Mouse (Mus musculus): ENCODE measurements at regions not wholly inside any gene's neighbourhood (a gene's known extent, or its start where the extent isn't known, plus 50 kb on each side); places are given as distances from the start of the nearest gene placed in this dataset.
A peak's percentile ranks its signal among the peaks of the same experiment; 100 is the strongest.

GRCm38 (mm10) chr3:52562816-52563215 is 294.7 kb downstream of the Foxo1 start:
- DNase-seq (ENCODE audit: extremely low spot score in 1 of 2, low spot score in 1 of 2), result no peak

DNA sequence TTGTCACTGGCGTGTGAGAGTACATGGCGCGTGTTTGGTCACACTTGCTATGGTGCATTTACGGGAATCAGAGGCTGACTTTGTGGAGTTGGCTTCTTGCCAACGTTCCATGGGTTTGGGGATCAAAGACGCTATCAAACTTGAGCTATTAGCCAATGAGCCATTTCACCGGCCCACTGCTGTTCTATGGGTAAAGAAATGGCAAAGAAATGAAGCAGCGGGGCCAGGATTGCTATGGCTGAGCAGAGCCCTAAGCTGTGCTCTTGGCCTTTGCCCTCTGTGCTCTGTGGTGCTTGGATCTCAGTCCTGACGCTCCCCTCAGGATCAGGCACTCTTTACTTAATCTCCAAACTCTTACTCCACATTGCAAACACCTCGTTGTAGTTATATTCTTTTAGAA is 291.3 kb downstream of the Foxo1 start:
- DNase-seq (ENCODE audit: extremely low spot score in 1 of 2, low spot score in 1 of 2), result no peak

DNA sequence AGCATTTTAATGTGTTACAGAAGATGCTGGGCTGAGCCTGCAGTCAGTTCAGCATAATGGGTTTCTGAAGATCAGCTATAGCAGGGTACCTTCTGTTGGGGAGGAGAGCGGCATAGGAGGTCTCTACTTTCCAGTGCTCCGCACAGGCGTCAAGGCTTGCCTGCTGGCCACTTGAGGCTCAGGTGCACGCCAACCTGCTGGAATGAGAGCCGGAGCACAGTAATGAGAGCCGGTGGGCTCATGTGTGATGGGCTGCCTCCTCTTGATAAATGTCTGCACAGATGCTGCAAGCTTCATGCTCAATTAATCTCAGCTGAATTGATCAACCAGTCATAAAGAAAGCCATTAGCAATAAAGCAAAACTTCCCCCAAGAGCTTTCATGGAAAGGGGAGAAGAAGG is 290.6 kb downstream of the Foxo1 start:
- no peak for DNase-seq (ENCODE audit: extremely low spot score in 1 of 2, low spot score in 1 of 2)

DNA sequence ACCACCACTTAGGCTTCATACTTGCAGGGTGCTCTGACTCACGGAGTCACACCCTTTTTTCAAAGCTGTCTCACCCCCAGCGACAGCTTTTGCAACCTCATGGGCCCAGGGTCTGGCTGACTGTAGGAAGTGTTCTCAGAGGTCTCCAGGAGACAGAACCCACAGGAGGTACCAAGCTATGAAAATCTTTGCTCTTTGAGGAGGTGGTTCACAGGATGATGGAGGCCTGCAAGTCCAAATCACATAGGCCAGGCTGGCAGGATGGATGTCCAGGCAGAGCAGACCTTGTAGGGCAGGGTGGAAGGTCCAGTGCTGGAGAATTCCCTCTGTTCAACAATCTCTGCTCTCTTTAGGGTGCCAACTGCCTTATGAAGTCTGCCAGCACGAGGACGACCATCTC is 289.2 kb downstream of the Foxo1 start:
- DNase-seq (ENCODE audit: extremely low spot score in 1 of 2, low spot score in 1 of 2), result no peak

GRCm38 (mm10) chr3:52555038-52555437 is 286.9 kb downstream of the Foxo1 start:
- no peak for DNase-seq (ENCODE audit: extremely low spot score in 1 of 2, low spot score in 1 of 2)

DNA sequence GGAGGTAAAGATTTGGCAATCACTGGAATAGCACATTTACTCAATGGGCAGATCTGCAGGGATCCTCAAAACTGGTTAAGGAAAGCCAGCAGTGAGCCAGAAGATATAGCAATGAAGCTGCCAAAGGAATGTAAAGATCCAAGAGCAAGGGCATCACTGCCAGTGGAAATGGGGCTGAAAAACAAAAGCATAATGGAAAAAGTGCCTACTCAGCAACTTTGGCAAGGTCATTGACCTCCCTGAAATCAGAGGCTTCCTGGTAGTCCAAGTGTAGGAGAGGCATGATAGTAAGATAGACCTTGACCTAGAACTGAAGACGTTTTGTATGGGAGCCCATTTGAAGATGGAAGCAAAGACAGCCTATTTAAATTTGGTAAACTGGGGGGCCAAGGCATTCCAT is 286.4 kb downstream of the Foxo1 start:
- DNase-seq (ENCODE audit: extremely low spot score in 1 of 2, low spot score in 1 of 2), result no peak

DNA sequence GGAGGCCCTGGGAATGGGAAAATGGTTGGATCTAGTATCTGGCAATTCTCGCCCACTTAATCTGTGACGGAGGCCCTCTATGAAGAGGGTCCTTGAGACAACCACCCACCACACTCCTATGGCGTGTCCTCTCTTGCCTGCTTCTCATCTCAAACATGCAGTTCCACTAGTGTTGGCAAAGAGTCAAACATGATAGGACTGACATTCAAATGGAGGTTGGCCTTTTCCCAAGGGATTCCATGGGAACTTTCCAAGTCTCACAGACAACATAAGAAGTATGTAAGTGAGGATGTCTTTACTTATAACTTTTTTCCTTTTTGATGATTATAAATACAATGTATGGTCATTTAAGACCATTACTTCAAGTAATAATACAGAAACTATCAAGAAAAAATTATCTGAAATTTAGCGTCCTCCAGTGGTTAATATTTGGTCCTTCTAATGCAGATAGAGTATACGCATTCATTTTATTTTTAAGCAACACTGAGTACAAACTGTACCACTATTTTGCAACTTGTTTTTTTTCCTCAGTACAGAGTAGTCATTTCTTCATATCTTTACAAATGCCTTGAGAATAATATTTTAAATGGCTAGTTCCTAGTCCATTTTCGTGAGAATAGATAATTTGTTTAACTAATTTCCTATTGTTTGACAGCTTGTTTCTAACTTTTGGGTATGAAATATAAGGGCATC is 280.2 kb downstream of the Foxo1 start:
- no peak for DNase-seq (ENCODE audit: extremely low spot score in 1 of 2, low spot score in 1 of 2)

DNA sequence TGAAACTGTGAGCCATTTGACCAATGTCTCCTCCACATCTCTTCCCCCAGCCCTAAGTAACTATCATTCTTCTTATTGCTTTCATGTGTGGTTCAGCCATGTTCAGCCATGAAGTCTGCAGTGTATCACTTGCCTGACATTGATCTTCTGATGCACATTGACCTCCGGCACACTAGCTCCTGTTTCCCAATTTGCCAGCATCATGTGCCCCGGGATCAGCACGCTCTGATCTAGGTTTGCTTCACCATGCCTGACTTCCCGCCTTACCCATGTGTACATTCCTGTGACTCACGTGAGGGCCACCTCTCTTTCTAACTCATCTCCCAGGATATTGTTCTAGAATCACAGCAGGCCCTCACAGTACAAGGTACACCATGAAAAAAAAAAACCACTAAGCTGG is 277.9 kb downstream of the Foxo1 start:
- DNase-seq (ENCODE audit: extremely low spot score in 1 of 2, low spot score in 1 of 2), result no peak

- no peak for DNase-seq (ENCODE audit: extremely low spot score in 1 of 2, low spot score in 1 of 2)
Observed at GRCm38 (mm10) chr3:52543006-52543405, 274.9 kb downstream of the Foxo1 start.

GRCm38 (mm10) chr3:52540862-52541380 is 272.8 kb downstream of the Foxo1 start:
- no peak for DNase-seq (ENCODE audit: extremely low spot score in 1 of 2, low spot score in 1 of 2)

GRCm38 (mm10) chr3:52539813-52540378 is 271.8 kb downstream of the Foxo1 start:
- no peak for DNase-seq (ENCODE audit: extremely low spot score in 1 of 2, low spot score in 1 of 2)

- DNase-seq (ENCODE audit: extremely low spot score in 1 of 2, low spot score in 1 of 2), result peak in 1 of 2 experiments; percentile 23
Observed at GRCm38 (mm10) chr3:52538306-52538705, 270.2 kb downstream of the Foxo1 start.

DNA sequence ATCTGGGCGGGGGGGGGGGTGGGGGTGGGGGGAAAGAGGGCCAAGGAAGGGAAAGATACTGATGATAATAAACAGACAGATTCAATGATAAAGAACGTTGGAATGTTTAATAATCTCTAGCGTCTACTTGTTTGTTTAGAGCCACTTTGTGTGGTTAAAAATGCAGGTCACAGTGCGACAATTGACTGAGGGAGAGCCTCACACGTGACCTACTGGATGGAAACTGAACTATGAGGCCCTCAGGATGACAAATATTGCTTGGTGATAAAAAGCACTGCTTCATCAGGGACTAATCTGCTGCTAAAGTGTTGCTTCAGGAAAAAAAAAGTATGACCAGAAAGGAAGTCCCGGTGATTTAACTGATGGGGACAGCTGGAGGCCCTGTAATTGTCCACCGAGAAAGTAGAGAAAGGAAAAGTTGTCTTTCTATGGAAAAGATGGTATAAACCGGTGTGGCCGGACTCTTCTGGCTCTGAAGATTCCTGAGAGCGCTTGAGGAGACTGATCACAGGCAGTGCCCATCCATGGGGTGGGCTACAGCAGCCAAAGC is 269.3 kb downstream of the Foxo1 start:
- no peak for DNase-seq (ENCODE audit: extremely low spot score in 1 of 2, low spot score in 1 of 2)

GRCm38 (mm10) chr3:52535411-52536021 is 267.4 kb downstream of the Foxo1 start:
- DNase-seq (ENCODE audit: extremely low spot score in 1 of 2, low spot score in 1 of 2), result no peak

GRCm38 (mm10) chr3:52534118-52534517 is 266.0 kb downstream of the Foxo1 start:
- no peak for DNase-seq (ENCODE audit: extremely low spot score in 1 of 2, low spot score in 1 of 2)

DNA sequence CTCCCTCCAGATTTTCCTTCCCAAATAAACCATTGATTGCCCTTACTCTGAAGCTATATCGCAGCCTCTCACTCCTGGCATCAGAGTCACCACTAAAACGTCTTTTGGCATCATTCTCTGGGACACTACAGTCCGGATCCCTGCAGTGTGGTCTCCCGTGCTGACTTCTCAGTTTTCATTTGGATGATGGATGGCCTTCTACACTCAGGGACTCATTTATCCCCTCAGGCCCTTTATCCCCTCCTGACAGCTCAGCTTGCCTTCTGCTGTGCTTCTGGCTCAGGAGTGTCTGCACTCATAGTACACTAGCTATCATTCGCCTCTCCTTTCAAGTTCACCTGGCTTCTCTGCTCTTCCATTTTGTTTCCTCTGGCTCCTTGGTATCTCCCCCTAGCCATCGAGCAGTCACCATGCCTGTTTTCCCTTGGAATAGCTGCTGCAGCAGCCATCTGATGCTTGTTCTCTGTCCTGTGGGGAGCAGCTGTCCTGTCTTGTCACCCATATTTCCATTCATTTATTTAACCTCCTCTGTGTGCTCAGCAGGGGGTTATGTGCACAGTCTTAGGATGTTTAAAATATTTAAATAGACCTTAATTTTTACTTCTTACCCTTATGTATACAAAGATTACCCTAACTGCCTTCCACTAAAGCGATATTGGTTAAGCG is 263.7 kb downstream of the Foxo1 start:
- DNase-seq (ENCODE audit: extremely low spot score in 1 of 2, low spot score in 1 of 2), result no peak

DNA sequence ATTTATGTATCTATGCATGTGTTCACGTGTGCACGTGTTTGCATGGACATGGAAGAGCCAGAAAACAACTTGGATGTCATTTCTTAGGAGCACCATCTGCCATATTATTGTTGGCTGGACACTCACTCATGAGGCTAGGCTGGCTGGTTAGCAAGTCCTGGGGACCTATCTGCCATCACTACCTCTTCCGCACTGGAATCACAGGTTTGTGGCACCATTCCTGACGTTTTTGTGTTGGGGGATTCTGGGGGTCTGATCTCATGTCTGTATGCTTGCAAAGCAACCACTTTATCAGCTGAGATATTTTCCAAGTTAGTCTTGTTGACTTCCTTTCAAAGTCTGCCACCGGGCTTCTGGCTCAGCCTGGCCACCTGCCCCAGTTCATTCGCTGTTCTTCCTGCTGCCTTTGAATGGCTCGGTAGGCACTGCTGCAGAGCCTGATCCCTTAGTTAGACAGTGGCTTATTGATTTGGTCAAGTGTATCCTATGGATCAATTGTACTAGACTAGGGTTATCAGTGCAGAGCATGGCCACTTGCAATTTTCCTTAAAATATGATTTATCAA is 262.4 kb downstream of the Foxo1 start:
- DNase-seq (ENCODE audit: extremely low spot score in 1 of 2, low spot score in 1 of 2), result no peak

- no peak for DNase-seq (ENCODE audit: extremely low spot score in 1 of 2, low spot score in 1 of 2)
Observed at GRCm38 (mm10) chr3:52529136-52529535, 261.0 kb downstream of the Foxo1 start.

DNA sequence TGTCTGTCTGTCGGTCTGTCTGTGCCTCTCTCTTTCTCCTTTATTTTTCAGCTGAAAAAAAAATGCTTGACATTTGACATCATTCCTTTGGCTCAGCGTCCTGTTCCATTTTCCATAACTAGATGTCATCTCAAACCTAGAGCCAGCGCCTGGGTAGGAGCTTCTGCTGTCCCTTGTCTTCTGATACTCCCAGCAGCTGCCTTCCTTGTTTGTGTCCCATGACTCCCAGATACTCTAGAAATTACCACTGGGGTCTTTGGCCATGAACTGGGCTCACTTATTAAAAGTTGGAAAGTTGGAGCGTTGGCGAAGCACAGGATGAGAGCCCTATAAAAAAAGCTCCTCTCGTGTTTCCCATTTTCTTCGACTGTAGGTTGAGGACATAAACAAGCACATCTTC is 260.4 kb downstream of the Foxo1 start:
- DNase-seq (ENCODE audit: extremely low spot score in 1 of 2, low spot score in 1 of 2), result no peak

- DNase-seq (ENCODE audit: extremely low spot score in 1 of 2, low spot score in 1 of 2), result no peak
Observed at GRCm38 (mm10) chr3:52527781-52528180, 259.6 kb downstream of the Foxo1 start.
